In the genomic region with DNA sequence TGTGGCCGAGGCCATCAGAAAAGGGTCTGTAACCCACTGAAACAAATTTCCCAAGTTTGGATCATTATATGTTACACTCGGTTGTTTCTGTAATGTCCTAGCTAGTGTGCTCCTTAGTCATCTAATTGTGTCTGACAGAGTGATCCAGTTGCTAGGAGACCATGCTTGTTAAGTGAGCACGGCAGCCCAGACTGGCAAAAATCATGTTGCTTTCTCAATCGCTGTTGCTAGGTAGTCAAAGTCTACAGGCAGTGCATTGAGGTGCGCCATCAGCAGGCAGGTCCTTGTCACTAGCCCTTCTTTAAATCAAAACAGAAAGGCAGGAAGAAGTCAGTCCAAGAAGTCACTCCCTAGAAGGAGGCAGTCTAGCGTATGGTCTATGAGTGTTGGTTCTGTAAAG, we compare ENCODE assay signal across 12 mouse cellular contexts. TPM values are rescaled to one million over a fixed set of nuclear protein-coding genes. Genes with fewer than 3 reads are reported as not detected.
A peak's percentile ranks its signal among the peaks of the same experiment; 100 is the strongest.
DNase-seq lines count a peak whose midpoint lies in the region; TF ChIP-seq lines count a peak whose summit lies in the region.
"Had no signal": no experiment of that assay in that cellular context is flagged by ENCODE, and none has a peak within 500 bp of the region (broad histone marks: within the 10 kb centered on the region; RNA-seq: fewer than 3 reads in every experiment).

No protein-coding gene starts in this region.

- intact Hi-C loops in left cerebral cortex, postnatal 25 days (cut with DNase I) = no loop called here
- intact Hi-C loops in gastrocnemius, postnatal 14 days (cut with DNase I; ENCODE audit: low total_unique reads) = no loop called here

- no peak for TF ChIP-seq POLR2A in brain, embryonic 14.5 days (IDR thresholded peaks at IDR 0.05; ENCODE audit: borderline replicate concordance, extremely low read depth, insufficient read depth, insufficient read length, poor library complexity, severe bottlenecking)

- peak; percentile 7 for DNase-seq in adrenal gland, adult 8-10 months
- no peak for DNase-seq in adrenal gland, adult 18-20 months (ENCODE audit: low spot score in 2 of 2)
- DNase-seq in layer of hippocampus, adult 11-12 months (ENCODE audit: low spot score) = peak; percentile 59
- no peak for DNase-seq in layer of hippocampus, postnatal 25 days (ENCODE audit: extremely low spot score in 1 of 2, low spot score in 1 of 2)
- peak; percentile 78 for DNase-seq in brain, embryonic 14.5 days (ENCODE audit: low read depth)
- peak; percentile 42 to 59 for DNase-seq in left cerebral cortex, postnatal 25 days (ENCODE audit: low spot score in 2 of 2)
- DNase-seq in gastrocnemius, postnatal 14 days = no peak
- no peak for DNase-seq in heart, postnatal 4 days
- DNase-seq: cerebellum, adult 18-20 months; gastrocnemius, postnatal 36 days; lung, adult 18-20 months; thymus, adult 2 months had no signal

- no peak for TF ChIP-seq CTCF in brain, embryonic 14.5 days (IDR thresholded peaks at IDR 0.05; ENCODE audit: borderline replicate concordance, extremely low read depth, insufficient read depth, insufficient read length)

RNA-seq across cellular contexts. Expression of gene Gad1, which starts 39.6 kb away (rescaled TPM):
- 10 to 100 TPM; 12.4 to 20.9 (median 15.5) TPM for total RNA-seq in adrenal gland, adult 8-10 months (2022)
- total RNA-seq in adrenal gland, adult 18-20 months (2021) = 1 to 10 TPM; 6.6 to 9.6 TPM
- total RNA-seq in layer of hippocampus, postnatal 25 days (2021) = 100 to 1,000 TPM; 313 to 336 TPM
- 140 and 158 TPM in 2 replicates for polyA plus RNA-seq in brain, embryonic 14.5 days (2012; rRNA removed)
- total RNA-seq in left cerebral cortex, postnatal 25 days (2021) = 100 to 1,000 TPM; 313 to 395 TPM
- 1 to 10 TPM in 1 of 2 experiments, under 1 TPM in 1; 0.51 to 1.4 TPM for total RNA-seq in gastrocnemius, postnatal 14 days (2021)
- under 1 TPM; 0.07 to 0.19 TPM for total RNA-seq in heart, postnatal 4 days (2021)

Comparison
In these comparisons a context has a peak if more than half of its experiments do, and no peak if none do; other contexts are left out.
1. DNase-seq: peak in adrenal gland, adult 8-10 months (single experiment), layer of hippocampus, adult 11-12 months (single experiment), brain, embryonic 14.5 days (single experiment) and left cerebral cortex, postnatal 25 days (2 of 2); none in adrenal gland, adult 18-20 months (0 of 2), layer of hippocampus, postnatal 25 days (0 of 2), gastrocnemius, postnatal 14 days (single experiment) and heart, postnatal 4 days (single experiment).
2. RNA of gene Gad1, which starts 39.6 kb away (total RNA-seq): 313 to 395 TPM in left cerebral cortex, postnatal 25 days and 313 to 336 TPM in layer of hippocampus, postnatal 25 days; 12.4 to 20.9 TPM in adrenal gland, adult 8-10 months, 6.6 to 9.6 TPM in adrenal gland, adult 18-20 months, 0.51 to 1.4 TPM in gastrocnemius, postnatal 14 days and 0.07 to 0.19 TPM in heart, postnatal 4 days; every median in the first group is over 10 times any median in the second.